Mouse (Mus musculus) mouse trophoblast stem cell (cell line): ENCODE data around the gene Gm28230.

Experiments used
- in situ Hi-C, 2 experiments: fragments of 300-500 bp; cut with MseI, MboI; formaldehyde crosslinking; loops; 2 replicates in 1 of 2; 3 replicates in 1 of 2; pipeline ENCODE4 v1.15.1; 2025

Gm28230 gene

GRCm38 (mm10) chr2:74761941-74762340 lies 35.4 kb downstream of the Gm28230 start:
- in situ Hi-C loops, result no loop called here

DNA sequence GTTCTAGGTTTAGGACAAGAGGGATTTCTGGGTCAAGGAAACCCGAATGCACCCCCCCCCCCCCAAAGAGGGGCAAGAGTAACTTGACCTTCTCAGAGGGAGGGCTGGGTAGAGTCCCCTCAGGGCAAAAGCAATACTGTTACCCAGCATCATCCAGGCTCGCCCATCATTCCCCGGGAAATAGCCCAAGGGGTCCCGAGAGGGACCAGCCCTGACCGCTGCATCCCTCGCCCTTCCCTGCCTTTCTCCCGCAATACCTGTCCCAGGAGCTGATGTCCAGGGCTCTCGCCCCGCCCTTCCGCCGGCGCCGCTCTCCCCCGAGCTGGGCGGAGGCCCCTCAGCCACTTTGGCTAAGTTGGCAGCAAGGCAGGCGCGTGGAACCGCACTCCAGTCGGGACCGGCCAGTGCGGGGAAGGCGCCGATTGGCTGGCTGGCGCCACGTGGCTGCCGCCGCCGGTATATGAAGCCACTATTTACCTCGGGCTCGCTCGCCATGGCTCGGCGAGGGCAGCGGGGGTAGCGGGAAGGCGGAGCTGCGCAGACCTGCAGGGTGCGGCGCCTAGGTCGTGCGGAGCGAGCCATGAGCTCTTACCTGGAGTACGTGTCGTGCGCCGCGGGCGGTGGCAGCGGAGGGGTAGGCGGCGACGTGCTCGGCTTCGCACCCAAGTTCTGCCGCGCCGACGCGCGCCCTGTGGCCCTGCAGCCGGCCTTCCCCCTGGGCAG lies 36.2 kb downstream of the Gm28230 start, which contains the start of gene Hoxd1:
TSS of gene Hoxd1 (plus strand) at position 459 of the 723 bp plus-strand sequence.
- in situ Hi-C loops, result no loop called here

DNA sequence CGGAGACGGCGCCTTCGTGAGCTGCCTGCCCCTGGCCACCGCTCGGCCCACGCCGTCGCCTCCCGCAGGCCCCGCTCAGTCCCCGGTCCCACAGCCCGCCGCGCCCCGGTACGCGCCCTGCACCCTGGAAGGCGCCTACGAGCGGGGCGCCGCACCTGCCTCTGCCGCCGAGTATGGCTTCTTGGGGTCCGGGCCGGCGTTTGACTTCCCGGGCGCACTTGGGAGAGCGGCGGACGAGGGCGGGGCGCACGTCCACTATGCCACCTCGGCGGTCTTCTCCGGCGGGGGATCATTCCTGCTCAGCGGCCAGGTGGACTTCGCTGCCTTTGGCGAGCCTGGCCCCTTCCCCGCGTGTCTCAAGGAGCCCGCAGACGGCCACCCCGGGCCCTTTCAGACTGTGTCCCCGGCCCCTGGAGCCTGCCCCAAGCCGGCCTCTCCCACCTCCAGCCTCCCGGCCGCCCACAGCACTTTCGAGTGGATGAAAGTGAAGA lies 36.8 kb downstream of the Gm28230 start:
- in situ Hi-C loops, result no loop called here

GRCm38 (mm10) chr2:74763976-74764375 lies 37.4 kb downstream of the Gm28230 start:
- in situ Hi-C loops, result no loop called here

GRCm38 (mm10) chr2:74774359-74774758 lies 47.8 kb downstream of the Gm28230 start:
- in situ Hi-C loops, result no loop called here

GRCm38 (mm10) chr2:74777536-74778275 lies 51.2 kb downstream of the Gm28230 start:
- in situ Hi-C loops, result no loop called here

DNA sequence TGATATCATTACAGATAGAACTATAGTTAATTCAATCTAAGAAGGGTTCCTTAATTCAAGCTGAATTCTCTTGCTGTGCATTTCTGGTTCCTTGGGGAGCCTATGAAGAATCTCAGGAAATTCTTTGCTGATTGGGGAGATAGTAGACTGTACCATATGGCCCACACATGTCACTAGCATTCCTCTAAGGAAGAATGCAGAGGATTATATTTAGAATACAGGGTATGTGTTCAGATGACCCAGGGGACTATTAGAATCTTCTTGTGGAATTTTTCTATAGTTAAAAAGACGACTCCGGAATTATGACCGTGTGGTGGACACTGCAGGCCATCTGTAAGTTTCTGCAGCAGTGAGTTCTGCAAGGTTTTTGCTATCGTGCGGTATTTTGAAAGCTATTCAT lies 54.9 kb downstream of the Gm28230 start:
- in situ Hi-C loops, result no loop called here

GRCm38 (mm10) chr2:74795531-74795930 lies 69.0 kb downstream of the Gm28230 start:
- in situ Hi-C loops, result no loop called here
